Mouse (Mus musculus): Measurements from ENCODE around the gene Zfp605.

DNA sequence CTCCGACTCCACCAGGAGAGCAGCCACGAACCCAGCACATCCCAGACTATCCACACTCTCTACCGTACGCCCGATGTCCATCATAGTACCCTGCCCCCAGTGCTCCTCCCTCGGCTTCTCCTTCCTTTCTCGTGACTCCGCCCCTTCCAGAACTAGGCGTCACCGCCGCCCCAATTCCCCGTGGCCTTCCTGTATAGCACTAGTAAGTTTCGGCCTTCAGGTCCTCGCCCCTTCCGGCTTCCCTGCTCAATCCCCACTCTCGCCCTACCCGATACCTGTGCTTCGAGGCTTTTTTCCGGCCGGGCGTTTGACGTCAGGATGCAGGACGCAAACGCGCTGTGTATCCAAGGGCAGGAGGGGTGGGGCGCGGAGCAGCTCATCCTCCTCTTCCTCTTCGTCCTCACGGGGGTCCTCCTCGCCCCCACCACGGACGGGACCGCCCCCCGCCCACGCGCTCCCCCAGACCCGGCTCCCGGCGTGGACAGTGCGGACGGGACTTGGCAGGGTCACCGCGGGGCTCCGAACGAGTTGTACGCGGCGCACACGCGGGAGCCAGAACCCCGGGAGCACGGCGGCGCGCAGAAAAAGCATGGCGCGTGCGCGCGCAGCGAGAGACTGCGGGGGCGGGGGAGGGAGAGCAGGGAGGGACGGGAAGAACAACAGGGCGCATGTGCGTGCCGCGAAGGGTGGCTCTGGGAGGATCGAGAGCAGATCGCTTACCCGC lies 2.1 kb upstream of the Zfp605 start, which contains the start of gene Gtpbp6:
- TF ChIP-seq MAX (IDR thresholded peaks at IDR 0.05): peak; percentile 39
- TF ChIP-seq CTCF (IDR thresholded peaks at IDR 0.05; ENCODE audit: control insufficient read depth, insufficient read depth, insufficient read length): no peak
- no peak for TF ChIP-seq MYOG (IDR thresholded peaks at IDR 0.05; ENCODE audit: control insufficient read depth, extremely low read depth, insufficient read length)
- TF ChIP-seq MYOD1 (IDR thresholded peaks at IDR 0.05; ENCODE audit: control insufficient read depth, insufficient read length, low read depth): no peak
- no peak for TF ChIP-seq USF1 (IDR thresholded peaks at IDR 0.05; ENCODE audit: low read depth)
- no peak for TF ChIP-seq CEBPB (IDR thresholded peaks at IDR 0.05; ENCODE audit: low read depth)
- TF ChIP-seq FOSL1 (IDR thresholded peaks at IDR 0.05; ENCODE audit: insufficient read depth, low read length, poor library complexity, severe bottlenecking): no peak

Data from C2C12 (cell line).